Mouse (Mus musculus): ENCODE measurements around the gene Gli2.

Gli2 gene

DNA sequence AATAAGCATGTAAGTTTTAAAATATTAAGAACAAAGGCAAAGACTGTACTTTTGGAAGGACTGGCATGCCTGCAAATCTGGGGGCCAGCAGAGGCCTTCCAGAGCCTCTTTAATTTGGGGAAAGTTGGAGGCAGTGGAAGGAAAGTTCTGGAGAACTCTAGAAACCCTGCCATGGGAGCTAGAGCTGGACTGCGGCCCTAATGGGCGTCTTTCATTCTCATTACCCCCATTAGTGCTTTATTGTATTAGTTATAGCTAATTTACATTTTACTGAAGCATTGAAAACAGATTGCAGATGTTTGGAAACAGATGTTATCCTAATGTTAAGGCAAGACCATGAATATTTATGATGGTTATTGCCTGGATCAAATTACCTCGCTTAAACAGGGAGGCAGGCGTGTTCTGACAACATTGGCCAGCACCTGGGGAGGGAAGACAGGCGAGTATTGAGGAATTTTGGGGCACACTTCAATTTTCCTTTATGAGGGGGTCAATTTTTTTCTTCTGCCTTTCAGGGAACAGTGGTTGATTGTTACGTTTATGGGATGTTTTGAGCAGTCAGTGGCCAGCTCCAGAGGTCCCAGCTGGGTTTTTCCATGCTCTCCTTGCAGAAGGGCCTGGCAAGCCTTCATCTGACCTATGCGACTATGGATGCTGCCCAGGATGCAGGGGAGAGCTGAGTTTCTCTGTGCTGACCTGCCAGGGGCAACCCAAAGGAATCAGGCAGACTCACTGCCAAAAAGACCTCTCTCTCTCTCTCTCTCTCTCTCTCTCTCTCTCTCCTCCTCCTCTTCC is 253.9 kb downstream of the Gli2 start:
- no peak for DNase-seq (ENCODE audit: low spot score)

DNA sequence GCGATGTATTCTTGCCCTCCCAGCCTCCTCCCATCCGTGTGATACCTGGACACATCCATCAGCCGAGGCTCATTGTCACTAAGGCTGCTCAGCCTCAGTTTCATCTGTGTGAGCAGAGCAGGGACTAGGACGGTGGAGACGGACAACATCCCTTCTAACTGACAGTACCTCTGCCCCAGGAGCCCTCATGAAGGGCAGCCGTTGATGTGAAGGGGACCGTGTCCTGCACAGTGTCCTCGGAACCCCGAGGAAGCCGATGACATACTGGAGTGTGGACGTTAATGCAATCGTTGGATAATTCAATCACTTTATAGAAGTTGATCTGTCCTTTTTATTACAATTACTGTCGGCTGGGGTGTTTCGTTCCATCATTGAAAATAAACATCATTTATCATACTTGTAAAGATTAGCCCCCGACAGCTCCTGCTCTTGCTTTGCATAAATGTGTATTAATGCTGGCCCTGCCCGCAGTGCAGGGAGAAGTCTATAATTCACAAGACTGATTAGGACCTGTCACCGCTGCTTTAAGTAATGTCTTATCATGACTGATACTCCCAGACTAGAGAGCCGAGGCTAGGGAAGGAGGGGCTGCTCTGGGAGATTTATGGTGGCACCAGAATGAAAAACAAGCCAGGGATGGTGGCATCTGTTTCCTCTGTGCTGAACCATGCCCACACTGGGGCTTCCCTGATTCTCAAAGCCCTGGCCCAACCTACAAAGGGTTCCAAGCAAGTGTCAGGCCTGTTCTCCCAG is 257.8 kb downstream of the Gli2 start:
- no peak for DNase-seq (ENCODE audit: low spot score)

DNA sequence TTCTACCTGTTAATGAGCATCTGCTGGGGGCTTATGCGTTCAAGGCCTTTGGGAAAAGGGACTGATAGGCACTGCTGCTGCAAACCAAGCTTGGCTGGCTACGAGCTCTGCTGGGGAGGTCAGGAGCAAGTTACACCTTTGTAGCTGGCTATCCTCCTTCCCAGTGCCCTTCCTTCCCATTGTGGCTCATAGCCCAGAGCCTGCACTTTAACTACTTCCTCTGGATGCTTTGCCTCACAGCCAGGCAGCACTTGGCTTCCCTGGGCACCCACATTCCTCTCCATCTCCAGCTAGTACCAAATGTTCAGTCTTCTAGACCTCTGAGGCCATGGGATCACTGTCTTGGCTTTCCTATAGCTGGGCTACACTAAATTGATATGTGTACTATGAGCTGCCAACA is 263.5 kb downstream of the Gli2 start:
- DNase-seq (ENCODE audit: low spot score): no peak

DNA sequence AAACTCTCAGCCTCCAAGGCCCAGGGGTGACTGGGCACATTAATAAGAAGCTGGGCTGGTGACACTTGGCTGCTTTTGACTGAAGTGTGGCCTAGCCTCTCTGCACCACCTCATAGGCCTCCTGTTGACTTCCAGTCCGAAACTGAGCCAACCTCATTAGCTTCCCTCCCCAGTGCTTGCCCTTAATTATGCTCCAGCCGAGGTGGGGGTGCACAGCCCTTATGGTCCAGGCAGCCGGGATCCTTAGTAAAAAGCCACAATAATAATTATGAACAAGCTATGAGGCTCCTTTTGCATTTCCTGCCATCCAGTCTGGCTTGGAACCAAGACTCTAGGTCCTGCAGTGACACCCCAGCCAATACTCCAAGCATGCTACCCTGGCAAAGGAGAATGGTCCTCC is 264.0 kb downstream of the Gli2 start:
- no peak for DNase-seq (ENCODE audit: low spot score)

DNA sequence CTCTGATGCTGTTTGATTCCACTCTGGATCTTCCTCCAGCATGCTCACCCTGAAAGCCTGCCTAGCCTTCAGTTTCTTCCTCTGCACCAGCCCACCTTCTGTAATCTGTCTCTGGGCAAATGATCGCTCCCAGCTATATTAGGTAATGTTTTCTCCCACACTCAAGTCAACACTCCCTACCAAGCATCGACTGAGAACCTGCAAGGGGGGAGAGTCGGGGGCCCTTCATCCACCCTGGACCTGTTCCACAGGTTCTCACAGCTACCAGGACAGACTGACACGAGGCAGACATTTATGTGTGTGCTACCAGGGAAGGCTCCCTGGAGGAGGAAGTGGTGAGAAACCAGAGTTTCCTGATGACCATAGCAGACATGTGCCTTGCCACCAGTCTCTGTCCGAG is 264.6 kb downstream of the Gli2 start:
- no peak for DNase-seq (ENCODE audit: low spot score)

DNA sequence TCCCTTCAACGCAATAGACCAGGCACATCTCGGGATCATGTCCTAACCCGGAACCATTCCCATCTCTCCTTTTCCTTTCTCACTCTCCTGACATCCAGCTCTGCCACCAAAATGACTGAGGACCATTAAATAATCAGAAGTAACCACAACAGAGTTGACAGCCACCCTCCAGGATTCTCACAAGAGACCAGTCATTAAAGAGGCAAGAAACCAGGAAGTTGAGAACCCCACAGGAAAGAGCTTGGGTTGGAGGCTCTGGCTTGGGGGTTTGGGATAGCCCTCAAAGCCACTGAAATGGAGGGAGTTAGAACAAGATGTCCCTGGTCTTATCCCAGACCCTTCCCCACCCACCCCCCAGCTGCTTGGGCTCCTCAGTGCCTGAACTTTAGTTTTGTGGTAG is 265.9 kb downstream of the Gli2 start:
- no peak for DNase-seq (ENCODE audit: low spot score)

Data from ovary, postnatal 36 days (tissue).